Mouse (Mus musculus) liver, adult 2 months (tissue): Measurements from ENCODE around the gene Ndufaf1.
"Not testable (repeated sequence)": the region's sequence is repeated elsewhere in the genome, so short reads cannot be mapped to it uniquely, and the experiment has no call there.

ENCODE experiments used
- CTCF ChIP-seq: fragments of 200-500 bp; IDR thresholded peaks from 2 replicates; pipeline ENCODE4 v1.5.1; 2011; ENCODE audit warnings: low read depth, low read length, control low read depth
- POLR2A ChIP-seq: fragments of 200-500 bp; IDR thresholded peaks from 2 replicates; pipeline ENCODE4 v1.6.1; 2011; ENCODE audit warnings: low read length, control low read depth; ENCODE audit not compliant: insufficient read depth; ENCODE audit errors: extremely low read depth

- not testable (repeated sequence) for TF ChIP-seq POLR2A
- TF ChIP-seq CTCF = peak; percentile 11; the same call in 1 of the 2 replicates
Observed at GRCm38 (mm10) chr2:119665744-119666143, 3.1 kb upstream of the Ndufaf1 start.
